Comparison of ENCODE assay signal across 13 mouse cellular contexts in the genomic region with DNA sequence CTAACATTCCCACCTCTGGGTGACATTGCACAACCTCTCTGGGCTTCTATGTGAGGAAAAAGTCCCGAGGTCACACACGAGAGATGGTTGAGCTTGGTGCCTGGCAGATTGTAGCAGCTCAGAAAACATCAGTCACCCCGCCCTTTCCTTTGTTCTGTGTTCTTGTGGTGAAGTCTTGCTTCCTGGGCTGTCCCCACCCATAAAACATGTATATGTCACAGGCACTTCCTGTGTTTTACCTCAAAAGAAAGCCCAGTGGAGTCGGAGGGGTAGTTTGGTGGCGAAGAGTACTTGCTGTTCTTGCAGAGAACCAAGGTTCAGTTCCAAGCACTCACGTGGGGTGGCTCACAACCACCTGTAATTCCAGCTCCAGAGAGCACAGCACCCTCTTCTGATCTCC. TPM values are rescaled to one million over a fixed set of nuclear protein-coding genes. Genes with fewer than 3 reads are reported as not detected.
DNase-seq lines count a peak whose midpoint lies in the region; ATAC-seq lines count a peak whose summit lies in the region.
"Had no signal": no experiment of that assay in that cellular context is flagged by ENCODE, and none has a peak within 500 bp of the region (broad histone marks: within the 10 kb centered on the region; RNA-seq: fewer than 3 reads in every experiment).

No protein-coding gene starts in this region.

- peaks cover 34% of the 10 kb centered on the region for H3K4me1 ChIP-seq in liver, embryonic 12.5 days
- H3K4me1 ChIP-seq: embryonic facial prominence, embryonic 15.5 days; stomach, embryonic 15.5 days had no signal

- intact Hi-C loops in heart, postnatal 14 days (cut with DNase I) = loop anchor here (10.0 kb wide), 1 partner anchor 319 kb away; a partner anchor contains a TSS

- H3K27ac ChIP-seq in liver, embryonic 12.5 days = 0 out of 2 replicates have a peak overlapping the region, but pooled peaks have one; percentile 30
- H3K27ac ChIP-seq: embryonic facial prominence, embryonic 15.5 days; stomach, embryonic 15.5 days had no signal

- 40% methylated on average over 6 of the region's 6 CpGs for WGBS in liver, embryonic 12.5 days (ENCODE audit: insufficient replicate concordance)

- H3K4me3 ChIP-seq in liver, embryonic 12.5 days = no peak overlapping the region
- H3K4me3 ChIP-seq: embryonic facial prominence, embryonic 15.5 days; stomach, embryonic 15.5 days had no signal

- no peaks in the 10 kb centered on the region for H3K27me3 ChIP-seq in liver, embryonic 12.5 days (replicated peaks)
- H3K27me3 ChIP-seq: embryonic facial prominence, embryonic 15.5 days; stomach, embryonic 15.5 days had no signal

- no peaks in the 10 kb centered on the region for H3K9me3 ChIP-seq in liver, embryonic 12.5 days (replicated peaks)
- H3K9me3 ChIP-seq: embryonic facial prominence, embryonic 15.5 days; stomach, embryonic 15.5 days had no signal

- H3K9ac ChIP-seq in liver, embryonic 12.5 days = no peak overlapping the region
- H3K9ac ChIP-seq: embryonic facial prominence, embryonic 15.5 days; stomach, embryonic 15.5 days had no signal

- ATAC-seq in liver, embryonic 12.5 days = no peak

- H3K4me2 ChIP-seq in liver, embryonic 12.5 days = no peak overlapping the region
- H3K4me2 ChIP-seq: embryonic facial prominence, embryonic 15.5 days; stomach, embryonic 15.5 days had no signal

- H3K36me3 ChIP-seq in liver, embryonic 12.5 days = no peaks in the 10 kb centered on the region
- H3K36me3 ChIP-seq: embryonic facial prominence, embryonic 15.5 days; stomach, embryonic 15.5 days had no signal

- peak; percentile 6 to 29 for DNase-seq in heart, adult 9 months (ENCODE audit: low spot score in 2 of 2)
- DNase-seq in heart, postnatal 14 days = no peak
- DNase-seq in naive thymus-derived CD4-positive, alpha-beta T cell, adult 2 months (ENCODE audit: low read depth) = peak; percentile 92
- peak; percentile 80 for DNase-seq in thymus, postnatal 25 days
- DNase-seq in urinary bladder, adult 2 months (ENCODE audit: low spot score) = no peak
- DNase-seq in cerebellum, adult 9-10 months = no peak
- DNase-seq in MN1 (ENCODE audit: low spot score) = no peak
- DNase-seq: gastrocnemius, postnatal 14 days had no signal

RNA-seq across cellular contexts. Expression of a gene that starts 2.4 kb away (rescaled TPM):
- total RNA-seq in heart, postnatal 14 days (2021) = 1 to 10 TPM in 1 of 2 experiments, under 1 TPM in 1; 0.79 to 1.7 TPM
- 0.81 and 0.87 TPM in 2 replicates for polyA plus RNA-seq in liver, embryonic 12.5 days (2016; fragmentation: Nextera tagmentation; extraction: Ambion mirVana)
- polyA plus RNA-seq in urinary bladder, adult 2 months (2012; rRNA removed) = 0.37 and 0.65 TPM in 2 replicates
- polyA plus RNA-seq: intestine, embryonic 14.5 days; limb, embryonic 11.5 days had no signal

RNA-seq across cellular contexts. Expression of a gene that starts 37.2 kb away (rescaled TPM):
- total RNA-seq in heart, postnatal 14 days (2021) = 10 to 100 TPM; 20.5 to 21.4 TPM
- polyA plus RNA-seq in liver, embryonic 12.5 days (2016; fragmentation: Nextera tagmentation; extraction: Ambion mirVana) = 4.1 and 4.4 TPM in 2 replicates
- 34.0 and 36.5 TPM in 2 replicates for polyA plus RNA-seq in urinary bladder, adult 2 months (2012; rRNA removed)

Comparison
In these comparisons a context has a peak if more than half of its experiments do, and no peak if none do; other contexts are left out.
1. DNase-seq: peak in heart, adult 9 months (2 of 2), naive thymus-derived CD4-positive, alpha-beta T cell, adult 2 months (single experiment) and thymus, postnatal 25 days (single experiment); none in heart, postnatal 14 days (0 of 2), urinary bladder, adult 2 months (single experiment), cerebellum, adult 9-10 months (single experiment) and MN1 (single experiment).